Mouse (Mus musculus): ENCODE data around the gene Pcyt1a. TPM values are rescaled to one million over a fixed set of nuclear protein-coding genes. Genes with fewer than 3 reads are reported as not detected.
"Not testable (repeated sequence)": the region's sequence is repeated elsewhere in the genome, so short reads cannot be mapped to it uniquely, and the experiment has no call there.

The Pcyt1a gene
- total RNA-seq, 2 experiments from 2014 or later = 121 to 128 TPM

- DNase-seq = no peak
These were observed 41.7 kb downstream of the Pcyt1a start for GRCm38 (mm10) chr16:32472276-32473015.

- peak; percentile 24 to 37 for DNase-seq
These were observed 46.6 kb downstream of the Pcyt1a start for GRCm38 (mm10) chr16:32477315-32477714.

DNA sequence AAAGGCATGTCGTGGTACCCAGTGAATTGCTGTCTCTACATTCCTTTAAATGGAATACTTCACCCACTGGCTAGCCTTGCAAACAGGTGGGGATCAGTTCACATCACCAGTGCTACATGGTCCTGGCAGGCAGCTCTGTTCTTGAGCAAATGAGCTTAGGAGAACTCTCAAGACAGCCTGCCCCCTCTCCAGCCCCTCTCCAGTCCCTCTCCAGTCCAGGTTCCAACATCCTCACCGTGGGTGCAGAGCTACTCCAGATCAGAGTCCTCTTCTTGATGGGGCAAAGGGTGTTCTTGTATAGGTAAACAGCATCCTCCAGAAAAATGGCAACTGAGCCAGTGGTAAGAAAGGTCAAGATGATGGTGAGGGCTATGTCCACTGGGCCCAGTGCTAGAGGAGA is 48.7 kb downstream of the Pcyt1a start:
- no peak for DNase-seq

- no peak for DNase-seq
These were observed 53.7 kb downstream of the Pcyt1a start for GRCm38 (mm10) chr16:32484431-32484871.

DNA sequence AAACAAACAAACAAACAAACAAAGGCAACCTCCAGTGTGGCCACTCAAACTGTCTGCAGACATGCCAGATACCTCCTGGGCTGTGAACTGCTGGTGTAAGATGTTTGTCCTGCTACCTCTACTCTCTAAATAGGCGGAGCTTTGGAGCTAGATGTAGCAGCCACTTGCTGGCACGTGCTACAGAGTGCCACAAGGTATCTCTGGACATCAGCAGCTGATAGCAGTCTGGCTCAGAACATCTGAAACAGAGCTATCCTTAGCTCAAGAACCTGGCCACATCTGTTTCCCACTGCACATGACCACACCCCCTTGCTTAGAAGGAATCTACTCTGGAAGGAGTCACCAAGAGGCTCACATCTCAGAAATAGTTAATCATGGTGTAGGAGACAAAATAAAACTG is 54.5 kb downstream of the Pcyt1a start:
- DNase-seq = no peak

DNA sequence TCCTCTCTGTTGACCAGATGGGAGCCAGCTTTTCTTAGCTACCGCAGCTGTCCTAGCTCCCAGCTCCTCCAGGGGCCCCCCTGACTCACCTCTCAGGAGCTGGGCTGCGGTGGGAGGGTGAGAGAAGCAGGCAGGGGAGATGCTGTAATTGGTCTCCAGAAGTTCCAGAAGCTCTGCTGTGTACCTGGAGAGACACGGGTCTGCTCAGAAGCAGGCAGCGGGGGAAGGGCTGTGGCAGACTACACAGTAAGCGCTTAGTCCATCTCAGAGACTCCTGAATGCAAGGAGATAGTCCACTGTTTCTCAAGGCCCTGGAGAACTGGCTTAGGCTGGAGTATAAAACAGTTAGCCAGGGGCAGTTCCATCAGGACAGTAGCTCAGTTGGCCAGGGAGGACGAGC is 55.3 kb downstream of the Pcyt1a start:
- no peak for DNase-seq

DNA sequence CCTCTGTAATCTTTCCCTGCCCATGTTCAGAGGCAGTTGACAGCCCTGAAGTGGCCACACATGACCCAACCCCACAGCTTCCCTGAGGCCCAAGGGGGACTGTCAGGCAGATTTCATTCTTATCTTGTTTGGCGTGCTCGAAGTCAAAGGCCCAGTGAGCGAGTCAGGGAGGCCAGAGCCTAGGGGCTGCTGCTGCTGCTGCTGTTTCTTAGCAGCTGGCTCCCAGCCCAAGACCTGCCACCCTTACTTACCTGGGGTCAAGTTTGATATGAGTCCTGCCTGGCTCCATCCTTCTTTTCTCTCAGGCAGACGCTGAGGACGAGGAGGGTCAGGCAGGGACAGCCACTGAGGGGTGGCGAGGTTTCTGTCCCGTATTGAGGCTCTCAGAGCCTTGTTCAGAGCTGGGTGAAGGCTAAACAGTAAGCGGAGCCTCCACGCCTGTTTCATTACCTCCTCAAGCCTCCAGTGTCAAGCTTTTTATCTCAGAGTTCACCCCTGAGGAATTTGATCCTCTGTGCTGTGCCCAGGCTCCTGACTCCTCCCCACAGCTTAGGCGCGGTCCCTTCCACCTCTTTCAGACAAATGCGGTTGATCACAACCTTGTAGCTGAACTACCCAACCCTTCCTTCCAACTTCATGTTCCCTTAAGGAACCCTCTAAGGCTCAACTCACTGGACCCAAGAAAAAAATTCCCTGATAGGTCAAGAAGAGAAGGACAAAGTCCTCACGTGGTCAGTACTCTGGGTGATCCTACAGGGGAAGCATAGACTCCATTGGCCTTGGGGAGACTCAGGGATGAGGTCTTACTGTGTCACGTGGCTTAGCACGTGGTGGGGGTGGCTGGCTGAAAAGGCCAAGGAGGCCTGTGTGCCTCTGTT is 56.8 kb downstream of the Pcyt1a start, which contains the start of gene Slc51a:
Slc51a (minus strand) TSS at position 646 of the 878 bp plus-strand sequence.
- no peak for DNase-seq

- no peak for DNase-seq
These were observed 58.2 kb downstream of the Pcyt1a start for GRCm38 (mm10) chr16:32488939-32489338.

DNA sequence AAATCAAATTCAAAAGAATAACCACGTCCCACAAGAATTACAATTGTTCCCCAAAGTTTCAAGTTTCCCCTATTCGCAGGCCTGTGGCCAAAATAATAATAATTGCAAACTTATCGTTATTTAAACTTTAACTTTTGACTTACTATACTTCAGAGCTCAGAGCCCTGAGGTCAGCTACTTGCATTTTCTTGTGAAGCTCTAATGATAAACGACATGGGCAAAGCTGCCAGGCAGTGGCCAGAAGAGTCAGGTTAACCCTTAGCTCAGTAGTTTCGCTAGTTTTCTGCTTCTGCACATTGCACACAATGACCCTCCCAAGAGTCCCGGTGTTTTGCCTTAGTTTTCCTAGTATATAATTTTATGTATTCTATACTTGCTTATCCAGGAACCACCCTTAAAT is 63.6 kb downstream of the Pcyt1a start:
- DNase-seq = not testable (repeated sequence)

GRCm38 (mm10) chr16:32495965-32496364 is 65.2 kb downstream of the Pcyt1a start, which contains the start of gene Zdhhc19:
Gene Zdhhc19 (plus strand): TSS chr16:32496265.
- DNase-seq = no peak

- DNase-seq = no peak
These were observed 68.3 kb downstream of the Pcyt1a start for GRCm38 (mm10) chr16:32498996-32499395.

- DNase-seq = peak; percentile 71 to 90
These were observed 68.8 kb downstream of the Pcyt1a start for GRCm38 (mm10) chr16:32499430-32500037.

- no peak for DNase-seq
These were observed 70.7 kb downstream of the Pcyt1a start for GRCm38 (mm10) chr16:32501459-32501858.

DNA sequence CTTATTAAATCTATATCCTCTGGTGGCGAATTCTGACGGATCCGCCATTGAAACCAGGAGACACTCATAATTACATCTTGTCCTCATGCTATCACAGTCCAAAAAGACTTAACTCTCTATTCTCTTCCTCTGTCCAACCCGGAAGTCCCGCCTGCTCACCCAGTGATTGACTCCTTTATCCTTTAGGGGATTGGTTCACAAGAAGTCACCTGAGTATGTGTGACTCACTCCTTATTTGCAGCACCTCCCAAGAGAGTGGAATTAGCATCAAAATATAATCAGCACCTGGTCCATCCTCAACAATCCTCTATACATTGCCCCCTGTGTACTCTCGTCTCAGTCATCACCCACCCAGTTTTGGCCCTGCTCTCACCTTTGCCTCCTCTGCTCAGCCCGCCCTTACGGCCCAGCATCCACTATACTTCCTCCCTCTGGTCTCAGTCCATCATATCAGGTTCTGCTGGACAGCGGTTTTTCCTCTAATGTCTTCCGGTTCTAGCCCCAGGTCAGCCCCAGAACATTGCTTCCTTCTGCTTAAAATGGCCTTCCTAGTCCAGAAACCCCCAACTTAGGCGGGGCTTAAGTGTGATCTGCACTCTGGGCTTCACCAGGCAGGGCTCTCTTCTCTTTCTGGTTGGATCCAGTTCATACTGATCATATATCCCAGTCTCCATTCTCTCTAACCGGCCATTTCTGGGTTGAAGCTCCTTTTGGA is 72.1 kb downstream of the Pcyt1a start:
- no peak for DNase-seq

DNA sequence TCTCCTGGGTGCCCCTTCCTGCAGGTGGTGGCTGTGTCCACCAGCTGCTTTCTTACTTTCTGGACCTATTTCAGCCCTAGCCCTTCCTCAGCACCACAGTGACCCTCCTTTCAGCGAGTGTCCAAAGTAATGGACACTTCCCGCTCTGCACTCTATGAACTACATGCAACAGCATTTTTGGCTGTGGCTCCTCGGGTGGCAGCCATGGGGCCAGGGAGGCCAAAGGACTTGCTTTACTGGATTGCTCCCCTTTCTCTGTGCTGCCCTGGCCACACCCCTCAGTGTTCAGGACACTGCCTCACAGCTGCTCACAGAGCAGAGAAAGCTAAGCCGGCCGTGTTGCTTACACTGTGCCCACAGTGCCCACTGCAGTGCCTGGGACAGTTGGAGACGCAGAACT is 72.9 kb downstream of the Pcyt1a start:
- no peak for DNase-seq

GRCm38 (mm10) chr16:32506298-32506697 is 75.6 kb downstream of the Pcyt1a start:
- no peak for DNase-seq

DNA sequence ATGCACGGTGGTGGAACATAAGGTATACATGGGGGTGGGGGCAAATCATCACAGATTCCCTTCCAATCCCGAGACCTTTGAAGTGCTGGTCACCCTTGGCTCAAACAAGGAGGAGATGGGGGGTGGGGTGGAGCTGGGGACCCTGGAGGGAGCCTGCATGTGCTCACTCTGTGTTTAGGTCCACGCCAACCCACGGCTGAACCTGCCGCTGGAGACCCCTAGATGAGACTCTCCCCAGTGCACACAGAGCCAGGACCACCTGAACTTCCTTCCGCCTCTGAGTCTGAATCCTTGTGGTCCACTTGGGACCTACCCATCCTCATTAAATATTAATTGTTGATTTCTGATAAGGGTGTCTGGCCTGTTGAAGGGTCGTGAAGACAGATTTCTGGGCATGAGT is 76.1 kb downstream of the Pcyt1a start:
- DNase-seq = no peak

DNA sequence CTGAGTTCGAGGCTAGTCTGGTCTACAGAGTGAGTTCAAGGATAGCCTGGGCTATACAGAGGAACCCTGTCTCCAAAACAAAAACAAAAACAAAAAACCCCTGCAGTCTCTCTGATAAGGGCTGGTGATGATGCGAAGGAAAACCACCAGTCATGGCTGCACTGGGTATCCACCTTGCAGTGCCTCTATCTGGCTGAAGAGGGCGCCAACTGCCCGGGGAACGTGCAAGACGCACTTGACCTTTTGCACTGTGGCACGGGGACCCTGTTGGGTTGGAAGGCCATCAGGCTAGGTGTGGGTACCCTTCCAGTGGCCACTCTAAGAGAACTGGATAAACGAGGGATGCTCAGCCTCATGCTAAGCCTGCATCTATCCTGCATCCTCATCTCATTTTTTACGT is 76.7 kb downstream of the Pcyt1a start:
- peak; percentile 30 to 73 for DNase-seq

DNA sequence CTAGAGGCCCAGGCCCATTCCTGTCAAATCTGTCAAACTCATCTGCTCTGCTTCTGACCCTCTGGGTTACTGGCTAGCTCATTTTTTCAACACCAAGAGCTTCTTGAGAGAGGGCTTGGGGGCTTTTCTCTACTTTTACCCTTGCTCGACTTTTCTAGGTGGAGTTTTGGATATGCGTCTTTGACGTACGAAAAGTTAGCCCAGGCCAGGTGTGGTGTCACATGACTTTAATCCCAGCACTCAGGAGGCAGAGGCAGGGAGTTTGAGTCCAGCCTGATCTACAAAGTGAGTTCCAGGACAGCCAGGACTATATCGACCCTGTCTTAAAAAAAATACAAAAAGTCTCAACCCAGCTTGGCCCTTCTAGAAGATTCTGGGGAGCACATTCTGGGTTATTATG is 77.3 kb downstream of the Pcyt1a start:
- DNase-seq = no peak

- no peak for DNase-seq
These were observed 77.9 kb downstream of the Pcyt1a start for GRCm38 (mm10) chr16:32508506-32509065.

DNA sequence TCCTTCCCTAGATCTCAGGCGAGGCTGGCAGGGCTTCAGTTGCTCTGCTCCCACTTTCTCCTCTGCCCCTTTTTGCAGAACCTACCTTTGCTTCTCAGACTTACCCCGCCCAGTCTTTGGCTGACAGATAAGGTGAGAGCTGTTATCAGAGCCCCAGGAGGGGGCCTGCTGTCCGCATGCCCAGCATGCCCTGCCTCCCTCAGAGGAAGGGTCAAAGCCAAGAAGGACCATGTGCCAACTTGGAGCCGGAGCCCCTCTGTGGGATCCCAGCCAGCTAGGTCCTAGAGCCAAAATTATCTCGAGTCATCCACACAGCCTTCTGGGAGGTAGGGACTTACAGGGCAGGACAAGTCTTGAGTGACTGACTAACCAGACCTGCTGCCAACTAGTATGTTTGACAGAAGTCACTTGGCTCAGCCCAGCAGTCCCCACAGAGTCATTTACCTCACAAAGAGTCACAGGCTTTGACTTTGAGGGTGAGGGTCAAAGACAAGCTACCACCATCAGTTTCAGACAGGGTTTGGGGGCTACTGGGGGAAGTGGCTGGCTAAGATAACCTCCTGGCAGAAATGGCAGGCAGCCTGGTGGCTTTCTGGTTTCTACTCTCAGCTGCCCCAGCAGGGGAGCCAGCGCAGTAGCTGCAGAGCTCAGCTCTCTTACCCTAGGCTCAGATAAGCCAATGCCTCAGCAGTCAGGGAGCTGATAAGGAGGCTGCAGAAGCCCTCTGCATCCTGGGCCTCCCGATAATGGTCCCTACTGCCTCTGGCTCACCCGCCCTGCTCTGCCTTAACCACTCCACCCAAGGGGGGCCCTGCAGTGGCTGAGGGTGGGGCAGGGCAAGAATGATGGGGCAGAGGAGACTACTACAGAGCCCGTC is 78.6 kb downstream of the Pcyt1a start:
- DNase-seq = peak; percentile 42 to 51

Measured in heart, adult 18-20 months (tissue).